Mouse (Mus musculus): ENCODE results near the gene Tmbim1. TPM values are rescaled to one million over a fixed set of nuclear protein-coding genes. Genes with fewer than 3 reads are reported as not detected.
A peak's percentile ranks its signal among the peaks of the same experiment; 100 is the strongest.

Tmbim1 gene
- total and polyA plus RNA-seq, 3 experiments, result 26.6 to 35.1 (median 32.4) TPM

DNA sequence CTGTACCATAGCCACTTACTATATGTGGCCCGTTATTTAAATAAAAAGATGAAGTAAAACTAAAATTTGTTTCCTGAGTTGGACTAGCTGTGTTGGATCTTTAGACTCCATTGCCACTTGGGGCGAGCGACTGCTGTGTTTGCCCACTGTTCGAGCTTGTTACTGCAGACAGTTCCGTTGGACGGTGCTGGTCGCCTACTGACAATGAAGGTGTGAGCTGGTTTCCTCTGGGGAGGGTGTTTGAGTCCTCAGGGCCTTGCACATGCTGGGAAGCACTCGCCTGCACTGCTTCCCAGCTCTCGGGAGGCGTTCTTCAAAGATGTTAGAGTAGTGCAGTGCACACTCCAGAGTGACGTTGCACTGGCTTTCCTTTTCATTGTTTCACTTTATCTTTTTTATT is 65.8 kb downstream of the Tmbim1 start:
- in situ Hi-C loops (cut with MboI; ENCODE audit: low pct_ligation_motif_present, low pct_unique_long_range_greater_than_20kb, low sequenced_read_pairs) (no loop called here), dilution Hi-C loops (cut with MboI; ENCODE audit: extremely low pct_ligation_motif_present, extremely low pct_unique_long_range_greater_than_20kb, low sequenced_read_pairs) (no loop called here)
- no peaks in the 10 kb centered on the region for H3K27me3 ChIP-seq (replicated peaks)
- H3K4me3 ChIP-seq (replicated peaks in 1 of 3; ENCODE audit: low read depth in 2 of 3, low read length in 2 of 3, poor library complexity in 1 of 3), result peak overlapping the region; percentile 63 to 97 (median 94)
- peaks cover 15 to 46% of the 10 kb centered on the region in 2 experiments for H3K4me1 ChIP-seq (ENCODE audit: control insufficient read depth in 1 of 2, insufficient read depth in 2 of 2)
- no peaks in the 10 kb centered on the region for H3K9me3 ChIP-seq (replicated peaks; ENCODE audit: low read length)
- peak overlapping the region; percentile 37 for H3K27ac ChIP-seq (ENCODE audit: insufficient read depth, low read depth)
- H3K4me2 ChIP-seq (ENCODE audit: insufficient read depth, low read depth, poor library complexity, severe bottlenecking), result peak overlapping the region; percentile 99
- peaks cover 3 to 41% of the 10 kb centered on the region in 2 experiments for H3K36me3 ChIP-seq (replicated peaks in 1 of 2; ENCODE audit: control insufficient read depth in 1 of 2, insufficient read depth in 1 of 2, low read length in 1 of 2)
- TF ChIP-seq CTCF (conservative IDR thresholded peaks at IDR 0.05 in 1 of 2, IDR thresholded peaks at IDR 0.05 in 1 of 2; ENCODE audit: low read depth in 2 of 2, low read length in 2 of 2) (0 out of 4 replicates have a peak, but pooled peaks of 1 of the 2 experiments have one; percentile 1), EP300 (IDR thresholded peaks at IDR 0.05; ENCODE audit: low read length) (no peak; the same call in 1 of the 2 replicates)
- H3K79me2 ChIP-seq (replicated peaks; ENCODE audit: control insufficient read depth, extremely low read depth, insufficient read depth, poor library complexity, severe bottlenecking), result peaks cover 81% of the 10 kb centered on the region
- peak overlapping the region; percentile 81; the same call in 1 of the 2 replicates for H3K9ac ChIP-seq (ENCODE audit: insufficient read depth, low read depth)
- no peak for DNase-seq (ENCODE audit: extremely low read depth)

DNA sequence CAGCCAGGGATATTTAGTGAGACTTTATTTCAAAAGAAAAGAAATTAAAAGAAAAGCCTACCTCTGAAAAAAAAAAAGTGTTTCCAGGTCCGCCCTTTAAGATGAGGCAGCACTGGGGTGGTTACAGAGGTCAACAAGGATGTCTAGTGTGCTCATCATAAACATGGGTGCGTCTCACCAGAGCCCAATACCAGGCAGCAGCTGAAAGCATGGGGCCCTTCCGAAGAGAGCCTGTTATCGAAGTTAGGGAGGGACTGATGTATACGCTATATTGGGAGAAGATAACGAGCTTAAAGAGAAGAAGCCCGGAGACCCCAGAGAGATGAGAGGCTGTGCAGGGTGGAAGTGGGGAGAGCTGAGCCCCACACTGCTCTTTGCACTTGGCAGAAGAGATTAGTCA is 66.3 kb downstream of the Tmbim1 start:
- in situ Hi-C loops (cut with MboI; ENCODE audit: low pct_ligation_motif_present, low pct_unique_long_range_greater_than_20kb, low sequenced_read_pairs), result no loop called here

More for the DNA sequence above, 66.3 kb downstream of the Tmbim1 start:
- Histone ChIP-seq H3K4me2 (ENCODE audit: insufficient read depth, low read depth, poor library complexity, severe bottlenecking) (peak overlapping the region; percentile 99), H3K9ac (ENCODE audit: insufficient read depth, low read depth) (peak overlapping the region; percentile 81), H3K4me3 (replicated peaks in 1 of 3; ENCODE audit: low read depth in 2 of 3, low read length in 2 of 3, poor library complexity in 1 of 3) (peak overlapping the region; percentile 63 to 97 (median 94)), H3K4me1 (ENCODE audit: control insufficient read depth in 1 of 2, insufficient read depth in 2 of 2) (peaks cover 11 to 41% of the 10 kb centered on the region in 2 experiments), H3K79me2 (replicated peaks; ENCODE audit: control insufficient read depth, extremely low read depth, insufficient read depth, poor library complexity, severe bottlenecking) (peaks cover 76% of the 10 kb centered on the region), H3K27me3 (replicated peaks) (no peaks in the 10 kb centered on the region), H3K27ac (ENCODE audit: insufficient read depth, low read depth) (no peak overlapping the region), H3K36me3 (replicated peaks in 1 of 2; ENCODE audit: control insufficient read depth in 1 of 2, insufficient read depth in 1 of 2, low read length in 1 of 2) (peaks cover 3 to 38% of the 10 kb centered on the region in 2 experiments), H3K9me3 (replicated peaks; ENCODE audit: low read length) (no peaks in the 10 kb centered on the region)
- dilution Hi-C loops (cut with MboI; ENCODE audit: extremely low pct_ligation_motif_present, extremely low pct_unique_long_range_greater_than_20kb, low sequenced_read_pairs), result no loop called here
- DNase-seq (ENCODE audit: extremely low read depth), result no peak
- TF ChIP-seq HCFC1 (IDR thresholded peaks at IDR 0.05; ENCODE audit: low read depth, low read length) (no peak), JUND (conservative IDR thresholded peaks at IDR 0.05; ENCODE audit: low read depth, low read length) (no peak), PAX5 (IDR thresholded peaks at IDR 0.05; ENCODE audit: low read length) (no peak), MAFK (IDR thresholded peaks at IDR 0.05; ENCODE audit: insufficient replicate concordance, low read length) (no peak), CHD1 (IDR thresholded peaks at IDR 0.05; ENCODE audit: low read depth, low read length) (no peak), E2F4 (IDR thresholded peaks at IDR 0.05; ENCODE audit: insufficient replicate concordance, low read depth, low read length) (no peak), ZC3H11A (IDR thresholded peaks at IDR 0.05; ENCODE audit: low read depth, low read length) (no peak), NELFE (IDR thresholded peaks at IDR 0.05; ENCODE audit: low read depth, low read length) (no peak), MAX (IDR thresholded peaks at IDR 0.05; ENCODE audit: low read length) (no peak), TBP (conservative IDR thresholded peaks at IDR 0.05; ENCODE audit: low read depth, low read length) (no peak), MEF2A (IDR thresholded peaks at IDR 0.05; ENCODE audit: borderline replicate concordance, low read depth, low read length) (no peak), POLR2AphosphoS2 (IDR thresholded peaks at IDR 0.05; ENCODE audit: low read depth, low read length) (no peak), POLR2A (IDR thresholded peaks at IDR 0.05; ENCODE audit: low read depth, low read length) (no peak), GABPA (IDR thresholded peaks at IDR 0.05; ENCODE audit: insufficient replicate concordance, low read depth, low read length) (no peak), MAZ (IDR thresholded peaks at IDR 0.05; ENCODE audit: low read depth, low read length) (no peak), KAT2A (IDR thresholded peaks at IDR 0.05; ENCODE audit: insufficient replicate concordance, low read length) (no peak)

Other genes with a start within 250 kb of the Tmbim1 start
- gene Tns1, start 181.2 kb downstream of the Tmbim1 start, total RNA-seq (2012; rRNA removed), result 0.89 and 1.0 TPM in 2 replicates
- 0.40 and 0.89 TPM in 2 replicates for gene Tns1, start 181.2 kb downstream of the Tmbim1 start, total RNA-seq (2014; rRNA removed)
- gene Tns1, start 181.2 kb downstream of the Tmbim1 start, polyA plus RNA-seq (2012; ENCODE audit: insufficient read length, low read depth), result 2.5 and 3.6 TPM in 2 replicates
- gene Rufy4, start 180.1 kb downstream of the Tmbim1 start, total RNA-seq (2012; rRNA removed), result not detected in 2 replicates
- gene Rufy4, start 180.1 kb downstream of the Tmbim1 start, total RNA-seq (2014; rRNA removed), result not detected in 2 replicates
- gene Rufy4, start 180.1 kb downstream of the Tmbim1 start, polyA plus RNA-seq (2012; ENCODE audit: insufficient read length, low read depth), result not detected in 2 replicates
- 0.17 and 0.29 TPM in 2 replicates for gene Cxcr2, start 151.6 kb downstream of the Tmbim1 start, total RNA-seq (2012; rRNA removed)
- not detected in 2 replicates for gene Cxcr2, start 151.6 kb downstream of the Tmbim1 start, total RNA-seq (2014; rRNA removed)
- 0.10 TPM in 1 of 2 replicates, not detected in the other for gene Cxcr2, start 151.6 kb downstream of the Tmbim1 start, polyA plus RNA-seq (2012; ENCODE audit: insufficient read length, low read depth)
- gene Cxcr1, start 111.0 kb downstream of the Tmbim1 start, total RNA-seq (2012; rRNA removed), result not detected in 2 replicates
- not detected in 2 replicates for gene Cxcr1, start 111.0 kb downstream of the Tmbim1 start, total RNA-seq (2014; rRNA removed)
- not detected in 2 replicates for gene Cxcr1, start 111.0 kb downstream of the Tmbim1 start, polyA plus RNA-seq (2012; ENCODE audit: insufficient read length, low read depth)
- gene Arpc2, start 69.5 kb downstream of the Tmbim1 start, total RNA-seq (2012; rRNA removed), result 218 and 234 TPM in 2 replicates
- 455 and 462 TPM in 2 replicates for gene Arpc2, start 69.5 kb downstream of the Tmbim1 start, total RNA-seq (2014; rRNA removed)
- gene Arpc2, start 69.5 kb downstream of the Tmbim1 start, polyA plus RNA-seq (2012; ENCODE audit: insufficient read length, low read depth), result 504 and 522 TPM in 2 replicates
- gene Gpbar1, start 27.1 kb downstream of the Tmbim1 start, total RNA-seq (2012; rRNA removed), result 0.21 TPM in 1 of 2 replicates, not detected in the other
- gene Gpbar1, start 27.1 kb downstream of the Tmbim1 start, total RNA-seq (2014; rRNA removed), result not detected in 2 replicates
- gene Gpbar1, start 27.1 kb downstream of the Tmbim1 start, polyA plus RNA-seq (2012; ENCODE audit: insufficient read length, low read depth), result not detected in 2 replicates
- gene Aamp, start 20.9 kb downstream of the Tmbim1 start, total RNA-seq (2012; rRNA removed), result 151 and 163 TPM in 2 replicates
- gene Aamp, start 20.9 kb downstream of the Tmbim1 start, total RNA-seq (2014; rRNA removed), result 103 and 108 TPM in 2 replicates
- 172 and 193 TPM in 2 replicates for gene Aamp, start 20.9 kb downstream of the Tmbim1 start, polyA plus RNA-seq (2012; ENCODE audit: insufficient read length, low read depth)
- gene Pnkd, start 20.7 kb downstream of the Tmbim1 start, total RNA-seq (2012; rRNA removed), result 117 and 154 TPM in 2 replicates
- 42.7 and 45.5 TPM in 2 replicates for gene Pnkd, start 20.7 kb downstream of the Tmbim1 start, total RNA-seq (2014; rRNA removed)
- 263 and 318 TPM in 2 replicates for gene Pnkd, start 20.7 kb downstream of the Tmbim1 start, polyA plus RNA-seq (2012; ENCODE audit: insufficient read length, low read depth)
- 0.21 and 0.30 TPM in 2 replicates for gene Catip, start 56.5 kb upstream of the Tmbim1 start, total RNA-seq (2012; rRNA removed)
- gene Catip, start 56.5 kb upstream of the Tmbim1 start, total RNA-seq (2014; rRNA removed), result 0.11 and 0.20 TPM in 2 replicates
- 2.1 and 2.6 TPM in 2 replicates for gene Catip, start 56.5 kb upstream of the Tmbim1 start, polyA plus RNA-seq (2012; ENCODE audit: insufficient read length, low read depth)
- gene Slc11a1, start 69.6 kb upstream of the Tmbim1 start, total RNA-seq (2012; rRNA removed), result 21.3 and 35.7 TPM in 2 replicates
- gene Slc11a1, start 69.6 kb upstream of the Tmbim1 start, total RNA-seq (2014; rRNA removed), result 14.0 and 17.0 TPM in 2 replicates
- 85.8 and 96.4 TPM in 2 replicates for gene Slc11a1, start 69.6 kb upstream of the Tmbim1 start, polyA plus RNA-seq (2012; ENCODE audit: insufficient read length, low read depth)
- gene Ctdsp1, start 85.9 kb upstream of the Tmbim1 start, total RNA-seq (2012; rRNA removed), result 23.4 and 26.0 TPM in 2 replicates
- 11.8 and 14.4 TPM in 2 replicates for gene Ctdsp1, start 85.9 kb upstream of the Tmbim1 start, total RNA-seq (2014; rRNA removed)
- gene Ctdsp1, start 85.9 kb upstream of the Tmbim1 start, polyA plus RNA-seq (2012; ENCODE audit: insufficient read length, low read depth), result 57.5 and 65.8 TPM in 2 replicates
- 0.08 TPM in 1 of 2 replicates, not detected in the other for gene Vil1, start 103.8 kb upstream of the Tmbim1 start, total RNA-seq (2012; rRNA removed)
- gene Vil1, start 103.8 kb upstream of the Tmbim1 start, total RNA-seq (2014; rRNA removed), result not detected in 2 replicates
- gene Vil1, start 103.8 kb upstream of the Tmbim1 start, polyA plus RNA-seq (2012; ENCODE audit: insufficient read length, low read depth), result 0.10 TPM in 1 of 2 replicates, not detected in the other
- 46.1 and 52.3 TPM in 2 replicates for gene Cnot9, start 200.4 kb upstream of the Tmbim1 start, total RNA-seq (2012; rRNA removed)
- 80.8 and 84.5 TPM in 2 replicates for gene Cnot9, start 200.4 kb upstream of the Tmbim1 start, total RNA-seq (2014; rRNA removed)
- 58.5 and 70.5 TPM in 2 replicates for gene Cnot9, start 200.4 kb upstream of the Tmbim1 start, polyA plus RNA-seq (2012; ENCODE audit: insufficient read length, low read depth)
- gene Plcd4, start 237.3 kb upstream of the Tmbim1 start, total RNA-seq (2012; rRNA removed), result 0.21 and 0.25 TPM in 2 replicates
- gene Plcd4, start 237.3 kb upstream of the Tmbim1 start, total RNA-seq (2014; rRNA removed), result not detected in 2 replicates
- 0.97 and 1.1 TPM in 2 replicates for gene Plcd4, start 237.3 kb upstream of the Tmbim1 start, polyA plus RNA-seq (2012; ENCODE audit: insufficient read length, low read depth)
- gene Usp37, start 238.7 kb upstream of the Tmbim1 start, total RNA-seq (2012; rRNA removed), result 24.0 and 24.5 TPM in 2 replicates
- gene Usp37, start 238.7 kb upstream of the Tmbim1 start, total RNA-seq (2014; rRNA removed), result 24.1 and 24.6 TPM in 2 replicates
- gene Usp37, start 238.7 kb upstream of the Tmbim1 start, polyA plus RNA-seq (2012; ENCODE audit: insufficient read length, low read depth), result 12.9 and 13.8 TPM in 2 replicates